9 mouse cellular contexts compared by ENCODE assay signal in genomic region chr15:79752742-79753419, GRCm38 (mm10). TPM values are rescaled to one million over a fixed set of nuclear protein-coding genes. Genes with fewer than 3 reads are reported as not detected.
A peak's percentile ranks its signal among the peaks of the same experiment; 100 is the strongest.
DNase-seq lines count a peak whose midpoint lies in the region; ATAC-seq lines count a peak whose summit lies in the region.
"Had no signal": no experiment of that assay in that cellular context is flagged by ENCODE, and none has a peak within 500 bp of the region (broad histone marks: within the 10 kb centered on the region; RNA-seq: fewer than 3 reads in every experiment).

No protein-coding gene starts in this region.

- H3K27ac ChIP-seq in intestine, embryonic 16.5 days (ENCODE audit: low read length): no peak overlapping the region
- H3K27ac ChIP-seq in limb, embryonic 13.5 days: no peak overlapping the region
- H3K27ac ChIP-seq: lung, embryonic 15.5 days had no signal

- DNase-seq in gastrocnemius, adult 18-20 months (ENCODE audit: low spot score): peak; percentile 83
- no peak for DNase-seq in gastrocnemius, adult 8-10 months (ENCODE audit: low spot score in 2 of 2)
- peak; percentile 82 for DNase-seq in cerebellum, adult 9-11 months
- DNase-seq in frontal cortex, postnatal 25 days (ENCODE audit: low spot score in 2 of 2): peak; percentile 60 to 77
- DNase-seq in monocyte, adult 2 months (ENCODE audit: low read depth in 1 of 2, low spot score in 2 of 2): peak; percentile 55 to 72
- DNase-seq in spleen, postnatal 14 days (ENCODE audit: low spot score in 2 of 2): peak; percentile 46 to 74

- H3K4me2 ChIP-seq in intestine, embryonic 16.5 days (ENCODE audit: low read depth, low read length): no peak overlapping the region
- no peak overlapping the region for H3K4me2 ChIP-seq in limb, embryonic 13.5 days (replicated peaks)
- H3K4me2 ChIP-seq: lung, embryonic 15.5 days had no signal

- H3K27me3 ChIP-seq in intestine, embryonic 16.5 days (replicated peaks; ENCODE audit: control insufficient read depth, insufficient read depth, low read length): no peaks in the 10 kb centered on the region
- H3K27me3 ChIP-seq in limb, embryonic 13.5 days: no peaks in the 10 kb centered on the region
- H3K27me3 ChIP-seq: lung, embryonic 15.5 days had no signal

- no peaks in the 10 kb centered on the region for H3K36me3 ChIP-seq in intestine, embryonic 16.5 days (ENCODE audit: control insufficient read depth, insufficient read depth, low read length)
- H3K36me3 ChIP-seq in limb, embryonic 13.5 days: 0 out of 2 replicates have a peak, but pooled peaks cover 5% of the 10 kb centered on the region
- H3K36me3 ChIP-seq: lung, embryonic 15.5 days had no signal

- H3K4me3 ChIP-seq in intestine, embryonic 16.5 days (ENCODE audit: low read length): no peak overlapping the region
- no peak overlapping the region for H3K4me3 ChIP-seq in limb, embryonic 13.5 days
- H3K4me3 ChIP-seq: lung, embryonic 15.5 days had no signal

- peak; percentile 40; the same call in 1 of the 2 replicates for ATAC-seq in intestine, embryonic 16.5 days
- peak; percentile 59; the same call in 1 of the 2 replicates for ATAC-seq in limb, embryonic 13.5 days (ENCODE audit: low FRiP score, low read depth)

- no peaks in the 10 kb centered on the region; the same call in 1 of the 2 replicates for H3K4me1 ChIP-seq in intestine, embryonic 16.5 days (ENCODE audit: control insufficient read depth, insufficient read depth, low read length)
- H3K4me1 ChIP-seq in limb, embryonic 13.5 days: peaks cover 4% of the 10 kb centered on the region
- H3K4me1 ChIP-seq: lung, embryonic 15.5 days had no signal

- WGBS in intestine, embryonic 16.5 days: 24% methylated on average over 11 of the region's 11 CpGs
- WGBS in limb, embryonic 13.5 days: 21% methylated on average over 11 of the region's 11 CpGs

- H3K9ac ChIP-seq in intestine, embryonic 16.5 days (ENCODE audit: low read depth, low read length): no peak overlapping the region
- H3K9ac ChIP-seq in limb, embryonic 13.5 days: no peak overlapping the region
- H3K9ac ChIP-seq: lung, embryonic 15.5 days had no signal

- no peaks in the 10 kb centered on the region for H3K9me3 ChIP-seq in intestine, embryonic 16.5 days (ENCODE audit: control insufficient read depth, low read length)
- H3K9me3 ChIP-seq in limb, embryonic 13.5 days: no peaks in the 10 kb centered on the region
- H3K9me3 ChIP-seq: lung, embryonic 15.5 days had no signal

RNA-seq across cellular contexts. Expression of gene Sun2, which starts 10.5 kb away (rescaled TPM):
- total RNA-seq in gastrocnemius, adult 18-20 months (2021): 10 to 100 TPM; 79.0 to 81.8 TPM
- total RNA-seq in gastrocnemius, adult 8-10 months (2022): 10 to 100 TPM; 76.6 to 84.7 (median 80.3) TPM
- 2.8 and 3.3 TPM in 2 replicates for polyA plus RNA-seq in intestine, embryonic 16.5 days (2015; fragmentation: Nextera tagmentation; extraction: Ambion mirVana)
- 5.5 and 7.8 TPM in 2 replicates for polyA plus RNA-seq in limb, embryonic 13.5 days (2015; fragmentation: Nextera tagmentation; extraction: Ambion mirVana)

RNA-seq across cellular contexts. Expression of gene Dnal4, which starts 24.8 kb away (rescaled TPM):
- total RNA-seq in gastrocnemius, adult 18-20 months (2021): 1 to 10 TPM; 5.7 to 6.5 TPM
- total RNA-seq in gastrocnemius, adult 8-10 months (2022): 1 to 10 TPM; 4.8 to 6.5 (median 5.2) TPM
- polyA plus RNA-seq in intestine, embryonic 16.5 days (2015; fragmentation: Nextera tagmentation; extraction: Ambion mirVana): 38.8 and 43.0 TPM in 2 replicates
- 69.5 and 74.1 TPM in 2 replicates for polyA plus RNA-seq in limb, embryonic 13.5 days (2015; fragmentation: Nextera tagmentation; extraction: Ambion mirVana)

RNA-seq across cellular contexts. Expression of gene Nptxr, which starts 51.7 kb away (rescaled TPM):
- under 1 TPM; 0.50 to 0.76 TPM for total RNA-seq in gastrocnemius, adult 18-20 months (2021)
- under 1 TPM; 0.39 to 0.99 (median 0.64) TPM for total RNA-seq in gastrocnemius, adult 8-10 months (2022)
- polyA plus RNA-seq in intestine, embryonic 16.5 days (2015; fragmentation: Nextera tagmentation; extraction: Ambion mirVana): 1.3 and 1.8 TPM in 2 replicates
- 2.7 and 2.9 TPM in 2 replicates for polyA plus RNA-seq in limb, embryonic 13.5 days (2015; fragmentation: Nextera tagmentation; extraction: Ambion mirVana)

Comparison
In these comparisons a context has a peak if more than half of its experiments do, and no peak if none do; other contexts are left out.
1. DNase-seq: peak in gastrocnemius, adult 18-20 months (single experiment), cerebellum, adult 9-11 months (single experiment), frontal cortex, postnatal 25 days (2 of 2), monocyte, adult 2 months (2 of 2) and spleen, postnatal 14 days (2 of 2); none in gastrocnemius, adult 8-10 months (0 of 2).